Mouse (Mus musculus) midbrain, embryonic 15.5 days (tissue): ENCODE results near the gene Ttc28. TPM values are rescaled to one million over a fixed set of nuclear protein-coding genes. Genes with fewer than 3 reads are reported as not detected.
A peak's percentile ranks its signal among the peaks of the same experiment; 100 is the strongest.

ENCODE experiments used
- ATAC-seq: fragments of 200-750 bp; cut with Nextera tagmentation; replicated peaks from 2 replicates; pipeline ENCODE4 v1.8.0; 2017; ENCODE audit warnings: moderate TSS enrichment
- H3K27ac ChIP-seq: fragments of 300-500 bp; sonication (generic); 2 replicates; pipeline ENCODE4 v1.5.1; 2015; ENCODE audit warnings: mild to moderate bottlenecking, inconsistent platforms
- H3K27me3 ChIP-seq: fragments of 300-500 bp; sonication (generic); replicated peaks from 2 replicates; pipeline ENCODE4 v1.6.1; 2015; ENCODE audit warnings: inconsistent platforms
- H3K36me3 ChIP-seq: fragments of 300-500 bp; sonication (generic); replicated peaks from 2 replicates; pipeline ENCODE4 v1.6.1; 2015; ENCODE audit warnings: inconsistent platforms
- H3K4me1 ChIP-seq: fragments of 300-500 bp; sonication (generic); 2 replicates; pipeline ENCODE4 v1.6.1; 2015; ENCODE audit warnings: inconsistent platforms
- H3K4me2 ChIP-seq: fragments of 300-500 bp; sonication (generic); 2 replicates; pipeline ENCODE4 v1.6.1; 2015; ENCODE audit warnings: inconsistent platforms, mild to moderate bottlenecking, moderate library complexity
- H3K4me3 ChIP-seq: fragments of 300-500 bp; sonication (generic); 2 replicates; pipeline ENCODE4 v1.5.1; 2015; ENCODE audit warnings: mild to moderate bottlenecking, inconsistent platforms
- H3K9ac ChIP-seq: fragments of 300-500 bp; sonication (generic); 2 replicates; pipeline ENCODE4 v1.6.1; 2015; ENCODE audit warnings: mild to moderate bottlenecking, inconsistent platforms
- H3K9me3 ChIP-seq: fragments of 300-500 bp; sonication (generic); 2 replicates; pipeline ENCODE4 v1.6.1; 2016; ENCODE audit warnings: inconsistent platforms
- WGBS: fragments of 180-500 bp; shearing (Covaris S2); methylation state at CpG from one replicate; pipeline ENCODE4 v1.1.7; 2015; ENCODE audit warnings: mixed read lengths; 5-methylcytosine and 5-hydroxymethylcytosine counted together
- polyA plus RNA-seq: library from polyadenylated mRNA; unstranded; fragments of >200 nt; fragmentation: Nextera tagmentation; extraction: Ambion mirVana; gene quantifications from 2 replicates; pipeline ENCODE4 v1.2.1, GENCODE M21; 2015

Gene Ttc28
- polyA plus RNA-seq, 1 experiment from 2014 or later: 23.8 TPM

GRCm38 (mm10) chr5:111003220-111003619 lies 123.6 kb downstream of the Ttc28 start:
- WGBS: 85% methylated on average over 5 of the region's 5 CpGs
- peaks cover 26% of the 10 kb centered on the region for H3K4me1 ChIP-seq
- no peaks in the 10 kb centered on the region for H3K36me3 ChIP-seq
- no peak overlapping the region for H3K9ac ChIP-seq
- no peak overlapping the region for H3K4me2 ChIP-seq
- no peaks in the 10 kb centered on the region for H3K9me3 ChIP-seq
- H3K27me3 ChIP-seq: no peaks in the 10 kb centered on the region
- ATAC-seq: no peak
- no peak overlapping the region for H3K27ac ChIP-seq
- H3K4me3 ChIP-seq: no peak overlapping the region

DNA sequence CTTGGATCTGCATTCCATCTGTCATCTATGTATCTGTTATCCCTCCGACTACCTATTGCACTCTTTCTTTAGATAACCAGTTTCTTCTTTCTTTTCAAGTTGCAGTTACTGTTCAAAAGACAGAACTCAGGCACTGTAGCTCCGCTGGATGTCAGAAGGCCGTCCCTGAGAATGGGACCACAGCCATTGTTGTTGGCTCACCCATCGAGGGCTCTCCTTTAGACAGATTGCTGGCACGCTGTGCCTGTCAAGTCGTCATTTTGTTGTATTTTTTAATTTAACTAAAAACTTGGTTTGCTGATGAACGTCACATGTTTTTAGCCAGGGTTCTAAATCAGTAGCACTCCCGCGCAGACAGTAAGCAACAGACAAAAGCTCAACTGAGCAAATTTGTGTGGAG lies 124.1 kb downstream of the Ttc28 start:
- no peak overlapping the region for H3K4me3 ChIP-seq
- no peak overlapping the region for H3K9ac ChIP-seq
- no peak overlapping the region for H3K4me2 ChIP-seq
- H3K9me3 ChIP-seq: no peaks in the 10 kb centered on the region
- ATAC-seq: no peak
- peaks cover 27% of the 10 kb centered on the region for H3K4me1 ChIP-seq
- no peak overlapping the region for H3K27ac ChIP-seq
- H3K36me3 ChIP-seq: no peaks in the 10 kb centered on the region
- H3K27me3 ChIP-seq: no peaks in the 10 kb centered on the region
- 93% methylated on average over 9 of the region's 9 CpGs for WGBS

DNA sequence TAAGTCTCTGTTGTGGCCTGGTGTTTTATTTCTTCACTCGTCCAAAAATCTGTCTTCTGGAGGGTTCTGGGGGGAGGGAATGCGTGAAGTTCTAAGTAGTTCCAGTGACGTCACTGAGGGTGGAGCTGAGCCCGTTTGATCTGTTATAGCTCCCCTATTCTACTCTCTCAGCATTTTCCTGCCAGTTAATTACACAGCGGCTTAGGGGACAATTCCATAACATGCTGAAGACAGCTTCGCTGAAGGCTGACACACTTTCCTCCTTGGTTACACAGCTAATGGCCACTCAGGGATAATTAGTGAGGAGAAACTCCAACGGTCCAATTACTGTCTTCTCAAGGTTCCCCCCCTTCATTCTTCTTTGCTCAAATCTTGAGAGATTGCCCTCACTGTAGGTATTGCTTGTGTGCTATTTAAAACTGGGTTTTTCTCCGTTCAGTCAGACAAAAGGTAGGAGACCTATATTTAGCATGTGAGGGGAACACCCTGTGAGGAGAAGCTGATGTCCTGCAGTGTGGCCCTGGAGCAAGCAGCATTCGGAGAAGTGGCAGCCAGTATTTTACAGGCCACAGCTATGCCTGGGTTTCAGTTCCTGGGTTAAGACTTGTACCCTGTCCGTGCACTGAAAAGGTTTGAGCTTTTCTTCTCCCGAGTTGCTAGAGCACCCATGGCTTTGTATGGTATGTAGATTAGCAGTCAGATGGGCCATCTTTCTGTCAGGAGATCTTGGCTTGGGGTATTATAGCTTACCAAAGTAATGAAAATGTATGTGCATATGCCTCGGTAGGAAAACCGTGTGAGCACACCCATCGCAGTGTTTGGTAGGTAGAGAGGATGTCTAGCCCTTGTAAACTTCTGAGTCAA lies 126.9 kb downstream of the Ttc28 start:
- Histone ChIP-seq H3K27me3 (no peaks in the 10 kb centered on the region), H3K4me2 (no peak overlapping the region), H3K36me3 (no peaks in the 10 kb centered on the region), H3K4me3 (no peak overlapping the region), H3K4me1 (peaks cover 33% of the 10 kb centered on the region), H3K9ac (no peak overlapping the region), H3K27ac (peak overlapping the region; percentile 51; the same call in 1 of the 2 replicates), H3K9me3 (no peaks in the 10 kb centered on the region)
- WGBS: 54% methylated on average over 14 of the region's 14 CpGs
- ATAC-seq: peak; percentile 59; the same call in 1 of the 2 replicates

DNA sequence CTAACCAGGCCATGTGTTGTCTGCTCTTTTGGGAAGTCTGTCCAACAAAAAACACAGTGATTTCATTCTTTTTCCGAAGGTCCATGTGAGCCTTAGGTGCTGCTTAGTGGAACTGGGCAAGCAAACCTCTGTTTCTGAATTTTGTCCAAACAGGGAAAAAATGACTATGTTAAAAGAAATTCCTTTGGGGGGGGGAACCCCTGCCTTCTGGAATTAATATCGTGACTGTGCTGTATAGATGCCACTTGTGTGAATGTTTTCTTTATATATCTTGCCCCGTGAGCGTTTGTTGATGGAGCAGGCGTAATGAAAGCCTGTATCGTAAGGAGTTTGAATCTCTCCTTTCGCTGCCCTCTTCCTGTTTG lies 127.5 kb downstream of the Ttc28 start:
- H3K27me3 ChIP-seq: no peaks in the 10 kb centered on the region
- H3K4me3 ChIP-seq: no peak overlapping the region
- H3K9me3 ChIP-seq: no peaks in the 10 kb centered on the region
- H3K9ac ChIP-seq: no peak overlapping the region
- peaks cover 36% of the 10 kb centered on the region for H3K4me1 ChIP-seq
- H3K27ac ChIP-seq: no peak overlapping the region
- ATAC-seq: no peak
- H3K36me3 ChIP-seq: no peaks in the 10 kb centered on the region
- H3K4me2 ChIP-seq: no peak overlapping the region
- 86% methylated on average over 7 of the region's 7 CpGs for WGBS

DNA sequence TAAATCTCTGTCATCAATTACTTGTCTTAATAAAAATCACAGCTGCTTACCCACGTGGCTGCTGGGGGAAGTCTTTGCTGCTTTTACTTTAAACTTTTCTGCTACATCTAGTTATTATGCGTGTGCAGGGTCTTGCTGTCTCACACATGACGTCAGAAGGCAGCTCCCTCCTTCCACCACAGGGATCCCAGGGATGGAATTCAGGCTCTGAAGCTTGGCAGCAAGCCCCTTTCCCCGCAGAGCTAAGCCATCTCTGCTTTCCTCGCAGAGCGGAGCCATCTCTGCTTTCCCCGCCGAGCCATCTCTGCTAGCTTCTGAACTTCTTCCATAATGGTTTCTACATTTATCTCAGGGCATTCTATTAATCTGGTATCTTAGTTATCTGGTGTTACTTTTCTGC lies 128.3 kb downstream of the Ttc28 start:
- no peak for ATAC-seq
- peaks cover 44% of the 10 kb centered on the region for H3K4me1 ChIP-seq

DNA sequence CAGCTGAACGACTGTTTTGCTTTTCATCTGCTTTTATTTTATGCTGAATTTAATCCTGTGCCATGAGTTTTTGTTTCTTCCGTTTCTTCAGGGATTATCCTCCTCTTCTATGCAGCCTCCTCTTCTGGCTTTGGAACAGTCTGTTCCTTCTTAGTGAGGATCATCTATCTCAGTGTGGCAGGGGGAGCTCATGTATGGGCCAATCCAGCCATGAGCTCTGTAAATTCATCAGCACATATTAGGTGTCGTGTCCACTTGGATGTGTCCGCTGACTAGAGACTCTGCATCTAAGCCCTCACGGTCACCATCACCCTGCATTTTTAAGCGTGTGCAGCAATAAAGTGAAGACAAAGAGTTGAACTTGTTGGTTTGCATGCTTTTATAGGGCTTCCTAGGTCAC lies 128.8 kb downstream of the Ttc28 start:
- peaks cover 44% of the 10 kb centered on the region for H3K4me1 ChIP-seq
- WGBS: 76% methylated on average over 6 of the region's 6 CpGs
- no peak for ATAC-seq

More for the DNA sequence above, 128.3 kb downstream of the Ttc28 start:
- Histone ChIP-seq H3K9me3 (no peaks in the 10 kb centered on the region), H3K36me3 (no peaks in the 10 kb centered on the region), H3K27ac (no peak overlapping the region), H3K9ac (no peak overlapping the region), H3K4me2 (no peak overlapping the region), H3K4me3 (no peak overlapping the region), H3K27me3 (no peaks in the 10 kb centered on the region)
- 48% methylated on average over 8 of the region's 8 CpGs for WGBS

GRCm38 (mm10) chr5:111011271-111011670 lies 131.7 kb downstream of the Ttc28 start:
- Histone ChIP-seq H3K4me1 (peaks cover 55% of the 10 kb centered on the region), H3K4me2 (no peak overlapping the region)
- 57% methylated on average over 8 of the region's 8 CpGs for WGBS

More for the DNA sequence above, 128.8 kb downstream of the Ttc28 start:
- H3K27me3 ChIP-seq: no peaks in the 10 kb centered on the region
- H3K27ac ChIP-seq: no peak overlapping the region
- H3K36me3 ChIP-seq: no peaks in the 10 kb centered on the region
- H3K4me3 ChIP-seq: no peak overlapping the region
- no peak overlapping the region for H3K9ac ChIP-seq
- no peak overlapping the region for H3K4me2 ChIP-seq
- H3K9me3 ChIP-seq: no peaks in the 10 kb centered on the region

DNA sequence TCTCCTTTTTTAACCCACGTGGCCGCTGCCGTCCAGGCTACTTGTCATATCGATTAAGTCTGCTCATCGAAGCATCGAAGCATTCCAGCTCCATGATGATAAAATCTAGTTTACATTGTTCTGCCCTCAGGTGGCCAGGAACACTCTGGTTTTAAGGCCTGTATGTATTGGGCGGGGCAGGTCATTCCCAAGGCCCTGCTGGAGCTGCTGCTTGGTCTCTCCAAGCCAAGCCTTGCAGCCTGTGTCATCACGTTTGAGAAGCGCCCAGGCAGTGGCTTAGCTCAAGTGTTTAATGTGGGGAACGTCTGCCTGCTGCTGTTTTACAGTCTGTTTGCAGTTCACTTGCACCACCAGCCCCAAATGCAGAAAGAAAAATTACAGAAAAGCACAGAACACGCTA lies 132.5 kb downstream of the Ttc28 start:
- ATAC-seq: no peak
- Histone ChIP-seq H3K9me3 (no peaks in the 10 kb centered on the region), H3K4me3 (no peak overlapping the region), H3K27me3 (no peaks in the 10 kb centered on the region), H3K36me3 (no peaks in the 10 kb centered on the region), H3K9ac (no peak overlapping the region), H3K27ac (no peak overlapping the region), H3K4me1 (peaks cover 47% of the 10 kb centered on the region), H3K4me2 (no peak overlapping the region)
- WGBS: 71% methylated on average over 11 of the region's 11 CpGs

More at GRCm38 (mm10) chr5:111011271-111011670, 131.7 kb downstream of the Ttc28 start:
- ATAC-seq: no peak
- Histone ChIP-seq H3K9me3 (no peaks in the 10 kb centered on the region), H3K27ac (no peak overlapping the region), H3K36me3 (no peaks in the 10 kb centered on the region), H3K4me3 (no peak overlapping the region), H3K9ac (no peak overlapping the region), H3K27me3 (no peaks in the 10 kb centered on the region)

DNA sequence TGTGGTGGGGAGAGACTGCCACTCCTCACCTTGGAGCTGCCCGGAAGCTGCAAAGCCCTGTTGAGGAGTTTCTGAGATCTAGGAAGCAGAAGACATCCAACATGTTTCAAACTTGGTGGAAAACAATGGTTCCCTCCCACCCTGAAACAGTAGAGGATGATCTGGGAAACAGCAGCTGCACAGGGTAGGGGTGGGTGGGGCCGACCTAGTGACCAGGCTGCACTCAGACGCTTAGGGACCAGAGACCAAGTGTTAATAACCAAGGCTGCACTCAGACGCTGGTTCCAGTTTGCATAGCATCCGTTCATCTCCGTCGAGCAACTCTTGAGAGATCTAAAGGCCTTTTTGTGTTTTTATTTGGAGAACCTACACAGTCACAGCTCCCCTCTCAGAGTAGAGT lies 133.0 kb downstream of the Ttc28 start:
- Histone ChIP-seq H3K9me3 (no peaks in the 10 kb centered on the region), H3K4me3 (no peak overlapping the region), H3K27me3 (no peaks in the 10 kb centered on the region), H3K4me2 (no peak overlapping the region), H3K4me1 (peaks cover 43% of the 10 kb centered on the region), H3K36me3 (no peaks in the 10 kb centered on the region), H3K27ac (no peak overlapping the region), H3K9ac (no peak overlapping the region)
- 62% methylated on average over 7 of the region's 7 CpGs for WGBS
- no peak for ATAC-seq

- H3K36me3 ChIP-seq: no peaks in the 10 kb centered on the region
- no peak for ATAC-seq
- H3K4me2 ChIP-seq: no peak overlapping the region
- WGBS: 43% methylated on average over 4 of the region's 4 CpGs
- no peak overlapping the region for H3K9ac ChIP-seq
- H3K4me1 ChIP-seq: peaks cover 33% of the 10 kb centered on the region
- no peak overlapping the region for H3K4me3 ChIP-seq
- H3K27me3 ChIP-seq: no peaks in the 10 kb centered on the region
- peak overlapping the region; percentile 64 for H3K27ac ChIP-seq
- H3K9me3 ChIP-seq: no peaks in the 10 kb centered on the region
Observed at GRCm38 (mm10) chr5:111014960-111015359, 135.4 kb downstream of the Ttc28 start.

- Histone ChIP-seq H3K4me1 (peaks cover 29% of the 10 kb centered on the region), H3K9me3 (no peaks in the 10 kb centered on the region), H3K9ac (no peak overlapping the region), H3K36me3 (no peaks in the 10 kb centered on the region), H3K27ac (no peak overlapping the region), H3K4me2 (no peak overlapping the region), H3K4me3 (no peak overlapping the region), H3K27me3 (no peaks in the 10 kb centered on the region)
- 79% methylated on average over 4 of the region's 4 CpGs for WGBS
- ATAC-seq: no peak
Observed at GRCm38 (mm10) chr5:111017319-111017718, 137.7 kb downstream of the Ttc28 start.

- Histone ChIP-seq H3K9me3 (no peaks in the 10 kb centered on the region), H3K9ac (no peak overlapping the region), H3K4me1 (peaks cover 55% of the 10 kb centered on the region), H3K4me3 (no peak overlapping the region), H3K4me2 (no peak overlapping the region), H3K27me3 (no peaks in the 10 kb centered on the region), H3K27ac (peak overlapping the region; percentile 72; the same call in 1 of the 2 replicates), H3K36me3 (no peaks in the 10 kb centered on the region)
- WGBS: 90% methylated on average over 9 of the region's 9 CpGs
- ATAC-seq: no peak
Observed at GRCm38 (mm10) chr5:111022339-111022738, 142.7 kb downstream of the Ttc28 start.

DNA sequence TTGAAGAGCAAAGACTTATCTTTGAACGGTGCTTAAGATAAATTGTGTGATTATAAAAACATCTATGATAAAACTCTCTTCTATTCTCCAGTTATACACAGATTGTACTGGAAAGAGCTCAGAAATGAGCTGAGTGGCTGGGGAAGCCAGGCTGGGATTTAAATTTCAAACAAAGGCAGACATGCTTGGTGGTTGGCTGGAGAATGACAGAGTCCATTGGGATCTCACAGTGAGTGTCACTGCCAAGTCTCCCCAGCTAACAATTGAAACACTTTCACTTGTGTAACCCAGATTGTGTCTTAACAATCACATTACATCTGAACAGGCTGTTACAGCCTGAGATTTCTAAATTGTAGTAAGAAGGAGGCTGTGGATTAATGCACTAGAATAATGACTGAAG lies 143.3 kb downstream of the Ttc28 start:
- H3K9me3 ChIP-seq: no peaks in the 10 kb centered on the region

More for the DNA sequence above, 143.3 kb downstream of the Ttc28 start:
- H3K27ac ChIP-seq: peak overlapping the region; percentile 72
- no peak overlapping the region for H3K9ac ChIP-seq
- no peaks in the 10 kb centered on the region for H3K27me3 ChIP-seq
- H3K36me3 ChIP-seq: no peaks in the 10 kb centered on the region
- H3K4me2 ChIP-seq: no peak overlapping the region
- ATAC-seq: no peak
- WGBS: 50% methylated on average over 1 of the region's 1 CpGs
- H3K4me3 ChIP-seq: no peak overlapping the region
- H3K4me1 ChIP-seq: peaks cover 61% of the 10 kb centered on the region
